Mouse (Mus musculus) intestine, embryonic 16.5 days (tissue): Measurements from ENCODE around the gene Hoxd10. TPM values are rescaled to one million over a fixed set of nuclear protein-coding genes. Genes with fewer than 3 reads are reported as not detected.

Experiments used
- ATAC-seq: fragments of 200-750 bp; cut with Nextera tagmentation; 2 replicates; pipeline ENCODE4 v1.8.0; 2017; ENCODE audit warnings: moderate TSS enrichment, moderate library complexity
- H3K27ac ChIP-seq: fragments of 300-500 bp; sonication (generic); 2 replicates; pipeline ENCODE4 v1.5.1; 2014; ENCODE audit warnings: mild to moderate bottlenecking, low read length
- H3K27me3 ChIP-seq: fragments of 300-500 bp; sonication (generic); replicated peaks from 2 replicates; pipeline ENCODE4 v1.6.1; 2014; ENCODE audit warnings: low read length, control low read depth, mixed read lengths; ENCODE audit not compliant: control insufficient read depth, insufficient read depth
- H3K36me3 ChIP-seq: fragments of 300-500 bp; sonication (generic); 2 replicates; pipeline ENCODE4 v1.6.1; 2014; ENCODE audit warnings: low read length, control low read depth; ENCODE audit not compliant: control insufficient read depth, insufficient read depth
- H3K4me1 ChIP-seq: fragments of 300-500 bp; sonication (generic); 2 replicates; pipeline ENCODE4 v1.6.1; 2014; ENCODE audit warnings: low read length, control low read depth, mixed read lengths; ENCODE audit not compliant: control insufficient read depth, insufficient read depth
- H3K4me2 ChIP-seq: fragments of 300-500 bp; sonication (generic); 2 replicates; pipeline ENCODE4 v1.6.1; 2014; ENCODE audit warnings: low read depth, low read length, control low read depth
- H3K4me3 ChIP-seq: fragments of 300-500 bp; sonication (generic); 2 replicates; pipeline ENCODE4 v1.5.1; 2014; ENCODE audit warnings: mild to moderate bottlenecking, low read length
- H3K9ac ChIP-seq: fragments of 300-500 bp; sonication (generic); 2 replicates; pipeline ENCODE4 v1.6.1; 2014; ENCODE audit warnings: low read depth, low read length
- H3K9me3 ChIP-seq: fragments of 300-500 bp; sonication (generic); 2 replicates; pipeline ENCODE4 v1.6.1; 2016; ENCODE audit warnings: low read length, control low read depth; ENCODE audit not compliant: control insufficient read depth
- WGBS: fragments of 180-500 bp; shearing (Covaris S2); extraction: QIAGEN DNeasy Blood & Tissue Kit; methylation state at CpG from one replicate; pipeline ENCODE4 v1.1.7; 2014; 5-methylcytosine and 5-hydroxymethylcytosine counted together
- polyA plus RNA-seq: library from polyadenylated mRNA; unstranded; fragments of >200 nt; fragmentation: Nextera tagmentation; extraction: Ambion mirVana; gene quantifications from 2 replicates; pipeline ENCODE4 v1.2.1, GENCODE M21; 2015

The Hoxd10 gene
- polyA plus RNA-seq, 1 experiment from 2014 or later = 4.4 TPM

DNA sequence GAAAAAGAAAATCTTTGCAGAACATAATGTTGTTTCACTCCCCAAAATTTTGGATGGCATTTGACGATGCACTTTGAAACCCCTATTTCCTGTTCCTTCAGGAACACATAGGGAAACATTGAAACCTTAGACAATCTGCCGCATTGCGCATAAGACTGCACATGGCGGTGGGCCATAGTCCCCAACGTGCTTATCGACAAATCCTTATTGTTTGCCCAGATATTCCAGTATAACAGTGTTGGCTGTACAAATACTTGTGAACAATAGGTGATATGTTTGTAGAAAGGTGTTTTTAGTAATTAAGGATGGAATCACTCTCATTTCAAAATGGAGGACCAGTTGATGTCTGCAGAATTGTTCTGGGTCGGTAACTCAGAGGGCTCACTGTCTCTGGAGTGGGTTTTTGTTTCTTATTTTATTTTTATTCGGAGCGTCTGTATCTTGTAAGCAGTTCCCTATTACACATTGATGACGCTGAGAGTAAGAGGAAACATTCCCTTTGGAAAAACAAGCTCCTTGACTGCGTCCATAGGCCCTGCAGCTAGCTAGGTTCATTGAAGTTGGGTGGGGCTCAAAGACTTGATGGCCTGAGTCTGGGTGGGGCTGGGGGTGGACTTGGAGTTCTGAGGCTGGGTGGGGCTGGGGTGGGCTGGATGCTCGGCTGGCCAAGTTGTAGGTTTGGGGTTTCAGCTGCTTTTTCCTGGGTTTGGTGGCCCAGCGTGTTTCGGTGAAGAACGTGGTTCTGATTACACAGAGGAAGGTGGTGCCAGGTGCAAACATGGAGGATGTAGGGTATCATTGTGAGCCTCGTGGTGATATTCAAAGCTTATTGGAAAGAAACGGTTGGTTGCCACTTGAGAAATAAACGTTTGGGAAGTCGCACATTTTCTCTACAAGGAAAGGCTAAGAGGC, 21.8 kb downstream of the Hoxd10 start:
- no peak overlapping the region for H3K27ac ChIP-seq

DNA sequence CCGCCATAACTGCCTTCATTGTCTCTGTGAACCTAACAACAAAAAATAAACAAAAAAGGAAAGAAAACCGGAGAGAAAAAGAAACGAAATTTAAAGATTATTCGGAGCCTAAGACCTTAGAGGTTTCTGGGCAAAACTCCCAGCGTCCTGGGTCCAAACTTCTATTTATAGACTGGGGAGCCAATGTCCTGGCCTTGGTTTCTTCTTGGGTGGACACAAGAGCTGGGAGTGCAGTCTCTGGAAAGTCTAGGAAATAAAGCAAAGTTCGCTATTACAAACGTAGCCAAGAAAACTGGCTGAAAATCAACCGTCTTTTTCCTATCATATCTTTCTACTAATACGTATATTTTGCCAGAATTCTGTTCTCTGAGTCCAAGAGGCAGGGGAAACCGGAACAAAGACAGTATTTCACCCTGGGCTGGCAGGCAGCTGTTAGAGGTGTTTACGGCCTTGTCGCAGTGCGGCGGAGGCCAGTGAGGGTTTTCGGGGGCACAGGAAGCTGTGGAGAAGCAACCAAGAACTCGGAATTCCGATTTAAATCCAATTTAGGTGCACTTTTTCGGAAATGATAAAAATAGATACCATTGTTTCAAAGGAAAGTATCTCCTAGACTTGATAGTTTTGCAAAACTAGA, 22.5 kb downstream of the Hoxd10 start:
- H3K4me2 ChIP-seq = peak overlapping the region; percentile 56
- ATAC-seq = no peak
- peak overlapping the region; percentile 11; the same call in 1 of the 2 replicates for H3K4me3 ChIP-seq
- H3K27ac ChIP-seq = peak overlapping the region; percentile 33; the same call in 1 of the 2 replicates
- H3K27me3 ChIP-seq = peaks cover 33% of the 10 kb centered on the region
- peaks cover 7% of the 10 kb centered on the region; the same call in 1 of the 2 replicates for H3K4me1 ChIP-seq
- no peaks in the 10 kb centered on the region for H3K9me3 ChIP-seq
- 20% methylated on average over 18 of the region's 18 CpGs for WGBS
- no peak overlapping the region for H3K9ac ChIP-seq
- H3K36me3 ChIP-seq = no peaks in the 10 kb centered on the region

More for the DNA sequence above, 21.8 kb downstream of the Hoxd10 start:
- H3K27me3 ChIP-seq = peaks cover 40% of the 10 kb centered on the region
- no peak overlapping the region for H3K9ac ChIP-seq
- H3K36me3 ChIP-seq = no peaks in the 10 kb centered on the region
- whole genome bisulfite sequencing = 20% methylated on average over 19 of the region's 19 CpGs
- no peaks in the 10 kb centered on the region for H3K9me3 ChIP-seq
- peak overlapping the region; percentile 56 for H3K4me2 ChIP-seq
- H3K4me1 ChIP-seq = peaks cover 7% of the 10 kb centered on the region; the same call in 1 of the 2 replicates
- no peak for ATAC-seq
- H3K4me3 ChIP-seq = peak overlapping the region; percentile 66

DNA sequence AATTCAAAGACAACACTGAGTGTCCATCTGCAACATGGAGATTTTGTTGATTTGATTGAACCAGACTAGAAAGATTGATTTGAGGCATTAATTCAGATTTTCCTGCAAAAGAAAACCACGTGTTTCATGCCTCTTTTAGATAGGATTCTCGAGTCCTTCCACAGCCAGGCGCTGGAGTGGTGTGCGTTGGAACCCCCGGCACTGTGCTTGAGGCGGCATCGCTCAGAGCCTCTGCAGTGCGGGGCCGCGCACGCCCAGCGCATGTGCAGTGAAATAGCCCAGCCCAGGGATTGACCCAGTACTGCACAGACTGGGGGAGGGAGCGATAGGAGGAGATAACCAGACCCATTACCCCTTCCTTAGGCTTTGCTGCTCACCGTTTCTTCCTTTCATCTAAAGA, 23.2 kb downstream of the Hoxd10 start:
- Histone ChIP-seq H3K4me2 (peak overlapping the region; percentile 56), H3K4me1 (peaks cover 7% of the 10 kb centered on the region; the same call in 1 of the 2 replicates), H3K9me3 (no peaks in the 10 kb centered on the region), H3K4me3 (peak overlapping the region; percentile 11), H3K27me3 (peaks cover 31% of the 10 kb centered on the region), H3K27ac (peak overlapping the region; percentile 33; the same call in 1 of the 2 replicates), H3K36me3 (no peaks in the 10 kb centered on the region), H3K9ac (no peak overlapping the region)
- 5% methylated on average over 14 of the region's 14 CpGs for WGBS
- ATAC-seq = peak; percentile 60

DNA sequence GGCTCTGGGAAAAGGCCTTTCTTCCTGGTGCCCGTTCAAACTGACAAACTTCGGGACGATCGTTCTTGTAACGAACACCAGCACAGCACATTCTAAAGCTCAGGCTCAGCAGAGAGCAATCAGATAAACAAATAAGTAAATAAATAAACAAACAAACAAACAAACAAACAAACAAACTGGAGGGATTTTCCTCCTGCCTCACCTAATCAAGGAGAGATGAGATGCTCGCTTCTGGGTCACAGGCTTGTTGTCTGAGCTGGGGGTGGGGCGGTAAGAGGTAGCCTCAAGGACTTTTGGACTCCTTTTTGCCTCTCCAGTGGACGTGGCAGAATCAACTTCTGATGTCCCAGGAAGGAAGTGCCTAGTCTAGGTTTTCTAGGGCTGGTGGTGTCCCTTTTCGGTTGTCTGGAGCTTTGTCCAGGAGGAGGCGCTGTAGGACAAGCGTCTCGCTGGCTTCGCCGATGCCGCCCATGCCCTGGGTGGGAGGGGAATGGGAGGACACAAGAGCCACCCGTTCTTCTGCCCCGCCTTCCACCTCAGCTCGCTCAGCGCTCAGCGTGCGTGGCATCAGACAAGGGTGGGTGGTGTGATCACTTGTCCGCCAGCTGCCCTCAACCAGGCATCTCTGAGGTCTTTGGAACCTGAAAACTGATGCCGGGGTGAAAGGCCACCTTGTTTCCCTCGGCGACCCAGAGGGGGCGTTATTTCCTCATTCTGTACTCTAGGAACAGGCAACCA, 23.9 kb downstream of the Hoxd10 start:
- 3% methylated on average over 26 of the region's 26 CpGs for WGBS
- Histone ChIP-seq H3K9ac (no peak overlapping the region), H3K4me1 (peaks cover 7% of the 10 kb centered on the region; the same call in 1 of the 2 replicates), H3K4me3 (peak overlapping the region; percentile 29), H3K36me3 (no peaks in the 10 kb centered on the region), H3K27me3 (peaks cover 28% of the 10 kb centered on the region), H3K27ac (no peak overlapping the region), H3K4me2 (peak overlapping the region; percentile 56), H3K9me3 (no peaks in the 10 kb centered on the region)
- peak; percentile 66 for ATAC-seq

DNA sequence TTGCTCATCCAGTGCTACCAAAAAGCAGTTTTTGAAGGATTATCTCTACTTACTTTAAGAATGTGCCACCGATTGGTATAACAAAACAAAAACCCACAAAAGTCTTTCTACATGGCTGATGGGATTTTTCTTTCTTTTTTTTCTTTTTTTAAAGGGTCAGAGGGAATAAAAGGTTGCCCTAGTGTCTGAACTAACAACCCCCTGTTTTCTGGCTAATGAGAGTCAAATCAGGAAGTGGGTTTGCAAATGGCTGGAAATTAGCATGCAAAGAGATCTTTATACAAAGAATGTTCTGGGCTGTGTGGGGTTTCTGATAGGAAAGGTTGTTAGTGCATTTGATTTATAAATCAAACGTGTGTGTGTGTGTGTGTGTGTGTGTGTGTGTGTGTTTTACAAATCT, 28.7 kb downstream of the Hoxd10 start:
- H3K4me3 ChIP-seq = no peak overlapping the region
- no peak overlapping the region for H3K4me2 ChIP-seq
- no peaks in the 10 kb centered on the region for H3K36me3 ChIP-seq
- H3K4me1 ChIP-seq = peaks cover 14% of the 10 kb centered on the region; the same call in 1 of the 2 replicates
- no peak for ATAC-seq
- peaks cover 35% of the 10 kb centered on the region for H3K27me3 ChIP-seq
- WGBS = 26% methylated on average over 2 of the region's 2 CpGs
- no peak overlapping the region for H3K9ac ChIP-seq
- H3K27ac ChIP-seq = no peak overlapping the region
- H3K9me3 ChIP-seq = no peaks in the 10 kb centered on the region

DNA sequence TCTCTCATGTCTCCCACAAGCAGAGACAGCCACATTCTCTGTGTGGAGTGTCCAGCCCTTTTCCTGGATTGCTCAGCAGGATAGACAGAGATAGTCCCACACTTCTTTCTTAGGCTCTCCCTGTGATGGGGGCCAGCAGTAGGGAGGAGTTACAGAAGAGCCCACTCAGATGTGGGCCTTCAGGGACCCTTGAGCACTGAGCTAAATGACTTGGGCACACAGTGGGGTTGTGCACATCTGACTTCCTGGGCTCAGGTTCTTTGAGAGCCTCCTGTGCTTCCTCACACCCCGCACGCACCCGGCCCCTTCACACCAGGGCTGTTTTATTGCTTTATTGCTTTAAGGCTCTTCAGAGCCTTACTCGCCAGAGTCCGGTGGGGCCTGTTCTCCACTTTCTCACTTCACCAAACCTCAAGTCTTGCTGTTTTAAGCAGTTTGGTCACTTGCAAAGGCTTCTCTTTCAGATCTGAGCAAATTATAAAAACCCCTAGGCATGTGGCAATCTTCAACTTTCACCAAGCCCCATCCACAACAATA, 29.3 kb downstream of the Hoxd10 start:
- Histone ChIP-seq H3K4me3 (no peak overlapping the region), H3K4me1 (peaks cover 11% of the 10 kb centered on the region; the same call in 1 of the 2 replicates), H3K27me3 (peaks cover 39% of the 10 kb centered on the region), H3K9me3 (no peaks in the 10 kb centered on the region), H3K9ac (no peak overlapping the region), H3K27ac (peak overlapping the region; percentile 16; the same call in 1 of the 2 replicates), H3K36me3 (no peaks in the 10 kb centered on the region), H3K4me2 (no peak overlapping the region)
- ATAC-seq = peak; percentile 74
- WGBS = 34% methylated on average over 5 of the region's 5 CpGs

DNA sequence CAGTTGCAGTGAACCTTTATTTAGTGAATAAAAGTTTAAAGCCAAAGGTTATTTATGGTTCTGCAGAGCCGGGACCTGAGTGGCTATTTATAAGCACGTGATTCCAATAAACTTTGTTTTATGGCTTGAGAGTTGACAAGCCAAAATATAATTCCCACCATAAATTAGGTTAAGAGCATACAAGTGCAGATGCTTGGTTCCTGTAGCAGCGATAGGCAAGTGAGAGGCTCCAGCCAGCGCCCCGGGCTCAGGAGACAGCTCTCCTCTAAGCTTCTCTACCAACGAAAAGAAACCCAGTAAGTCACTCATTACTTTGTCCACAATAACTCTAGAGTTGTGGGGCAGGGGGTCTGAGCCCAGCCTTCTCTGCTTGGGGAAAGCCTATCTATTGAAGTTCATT, 30.2 kb downstream of the Hoxd10 start:
- H3K27me3 ChIP-seq = peaks cover 44% of the 10 kb centered on the region
- no peak overlapping the region for H3K9ac ChIP-seq
- 0 out of 2 replicates have a peak overlapping the region, but pooled peaks have one; percentile 2 for H3K4me2 ChIP-seq
- H3K4me3 ChIP-seq = peak overlapping the region; percentile 3; the same call in 1 of the 2 replicates
- ATAC-seq = no peak
- H3K4me1 ChIP-seq = peaks cover 11% of the 10 kb centered on the region; the same call in 1 of the 2 replicates
- WGBS = 5% methylated on average over 6 of the region's 6 CpGs
- no peaks in the 10 kb centered on the region for H3K36me3 ChIP-seq
- no peaks in the 10 kb centered on the region for H3K9me3 ChIP-seq
- no peak overlapping the region for H3K27ac ChIP-seq

DNA sequence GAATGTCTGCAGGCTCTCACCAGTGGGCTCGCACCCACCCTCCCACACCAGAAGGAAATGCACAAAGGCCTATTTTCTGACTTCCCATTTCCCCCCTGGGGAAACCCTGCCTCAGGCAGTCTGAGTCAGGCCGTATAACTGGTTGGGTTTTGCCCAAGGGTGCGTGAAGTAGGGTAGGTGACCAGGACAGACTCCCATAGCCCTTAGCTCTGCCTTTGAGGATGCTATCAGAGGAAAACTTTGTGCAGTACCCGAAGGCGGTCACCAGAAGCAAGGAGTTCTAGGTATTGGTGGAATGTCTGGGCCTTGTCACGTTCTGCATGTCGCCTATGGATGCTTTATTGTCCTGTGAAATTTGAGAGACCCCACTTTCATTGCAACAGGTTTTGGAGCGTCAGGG, 31.2 kb downstream of the Hoxd10 start:
- H3K4me3 ChIP-seq = no peak overlapping the region
- no peak overlapping the region for H3K27ac ChIP-seq
- no peak for ATAC-seq
- H3K27me3 ChIP-seq = peaks cover 54% of the 10 kb centered on the region
- H3K9ac ChIP-seq = no peak overlapping the region
- peaks cover 15% of the 10 kb centered on the region; the same call in 1 of the 2 replicates for H3K4me1 ChIP-seq
- no peak overlapping the region; the same call in 1 of the 2 replicates for H3K4me2 ChIP-seq
- WGBS = 53% methylated on average over 8 of the region's 8 CpGs
- H3K36me3 ChIP-seq = no peaks in the 10 kb centered on the region
- H3K9me3 ChIP-seq = no peaks in the 10 kb centered on the region
